Mouse (Mus musculus): ENCODE measurements around the gene Mettl26. TPM values are rescaled to one million over a fixed set of nuclear protein-coding genes. Genes with fewer than 3 reads are reported as not detected.

Gene Mettl26
- polyA plus RNA-seq, 1 experiment = 23.6 TPM

DNA sequence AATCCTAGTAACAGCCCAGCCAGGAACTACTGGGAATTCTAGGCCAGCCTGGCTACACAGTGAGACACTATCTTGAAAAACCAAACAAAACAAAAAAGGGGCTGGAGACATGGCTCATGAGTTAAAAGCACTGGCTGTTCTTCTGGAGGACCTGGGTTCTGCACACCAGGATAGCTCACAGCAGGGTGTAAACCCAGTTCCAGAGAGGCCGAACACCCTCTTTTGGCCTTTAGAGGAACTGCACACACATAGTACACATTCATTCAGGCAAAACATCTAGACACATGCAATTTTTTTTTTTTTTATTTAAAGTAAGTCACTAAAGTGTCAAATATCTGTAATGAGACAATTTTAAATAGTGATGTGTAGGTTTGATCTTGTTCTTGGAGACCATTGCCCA lies 25.3 kb downstream of the Mettl26 start:
- no peak for TF ChIP-seq POLR2AphosphoS2 (IDR thresholded peaks at IDR 0.05; ENCODE audit: insufficient read length, low read depth)
- no peak for TF ChIP-seq CEBPB (IDR thresholded peaks at IDR 0.05; ENCODE audit: insufficient read depth, poor library complexity, severe bottlenecking)
- TF ChIP-seq SRF (IDR thresholded peaks at IDR 0.05; ENCODE audit: control insufficient read depth, insufficient read length, low read depth) = no peak
- TF ChIP-seq MAX (IDR thresholded peaks at IDR 0.05; ENCODE audit: low read depth) = no peak
- no peak for TF ChIP-seq MYOG (IDR thresholded peaks at IDR 0.05; ENCODE audit: control insufficient read depth in 1 of 3, insufficient read depth in 1 of 3, insufficient read length in 2 of 3, low read depth in 2 of 3)
- no peak for TF ChIP-seq MYOD1 (IDR thresholded peaks at IDR 0.05; ENCODE audit: control insufficient read depth in 1 of 3, insufficient read length in 2 of 3, low read depth in 2 of 3)
- TF ChIP-seq TCF3 (IDR thresholded peaks at IDR 0.05; ENCODE audit: insufficient read length, low read depth) = no peak
- TF ChIP-seq E2F4 (IDR thresholded peaks at IDR 0.05; ENCODE audit: insufficient read depth) = no peak
- TF ChIP-seq POLR2A (IDR thresholded peaks at IDR 0.05; ENCODE audit: insufficient read length, low read depth) = no peak
- TF ChIP-seq REST (IDR thresholded peaks at IDR 0.05; ENCODE audit: insufficient read depth, insufficient read length) = no peak
- no peak for TF ChIP-seq TCF12 (IDR thresholded peaks at IDR 0.05; ENCODE audit: insufficient read depth, poor library complexity, severe bottlenecking)
- no peak for TF ChIP-seq USF1 (IDR thresholded peaks at IDR 0.05; ENCODE audit: low read depth)
- Histone ChIP-seq H3K4me2 (ENCODE audit: low read depth) (no peak overlapping the region), H3ac (ENCODE audit: control insufficient read depth, insufficient read length) (no peak overlapping the region), H3K36me3 (ENCODE audit: control insufficient read depth, insufficient read depth) (peaks cover 7% of the 10 kb centered on the region), H3K4me3 (no peak overlapping the region), H3K79me2 (ENCODE audit: control insufficient read depth, insufficient read depth) (peaks cover 14% of the 10 kb centered on the region), H3K27me3 (ENCODE audit: control insufficient read depth, insufficient read depth, insufficient read length) (no peaks in the 10 kb centered on the region)

DNA sequence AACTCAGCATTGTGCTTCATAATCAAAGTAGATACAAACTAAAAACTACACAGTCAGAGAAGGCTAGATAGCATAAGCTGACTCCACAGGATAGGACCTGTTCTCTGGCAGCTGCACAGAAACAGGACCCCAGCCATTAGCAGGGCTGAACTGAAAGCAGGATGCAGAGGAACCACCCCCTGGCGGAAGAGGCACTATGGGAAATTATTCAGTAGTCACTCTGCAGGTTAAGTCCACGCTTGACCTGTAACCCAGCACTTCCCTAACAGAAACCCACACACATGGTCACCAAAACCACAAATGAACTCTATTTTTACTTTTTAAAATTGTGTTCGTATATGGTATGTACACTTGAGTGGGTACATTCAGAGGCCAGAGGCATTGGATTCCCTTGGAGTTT lies 28.2 kb downstream of the Mettl26 start:
- no peak overlapping the region for H3K4me2 ChIP-seq (ENCODE audit: low read depth)
- peaks cover 18% of the 10 kb centered on the region for H3K79me2 ChIP-seq (ENCODE audit: control insufficient read depth, insufficient read depth)
- no peaks in the 10 kb centered on the region for H3K27me3 ChIP-seq (ENCODE audit: control insufficient read depth, insufficient read depth, insufficient read length)
- H3ac ChIP-seq (ENCODE audit: control insufficient read depth, insufficient read length) = no peak overlapping the region
- H3K36me3 ChIP-seq (ENCODE audit: control insufficient read depth, insufficient read depth) = peaks cover 7% of the 10 kb centered on the region
- TF ChIP-seq SRF (IDR thresholded peaks at IDR 0.05; ENCODE audit: control insufficient read depth, insufficient read length, low read depth) (no peak), MYOD1 (IDR thresholded peaks at IDR 0.05; ENCODE audit: control insufficient read depth in 1 of 3, insufficient read length in 2 of 3, low read depth in 2 of 3) (no peak), E2F4 (IDR thresholded peaks at IDR 0.05; ENCODE audit: insufficient read depth) (no peak), MAX (IDR thresholded peaks at IDR 0.05; ENCODE audit: low read depth) (no peak), REST (IDR thresholded peaks at IDR 0.05; ENCODE audit: insufficient read depth, insufficient read length) (no peak), CEBPB (IDR thresholded peaks at IDR 0.05; ENCODE audit: insufficient read depth, poor library complexity, severe bottlenecking) (no peak), TCF3 (IDR thresholded peaks at IDR 0.05; ENCODE audit: insufficient read length, low read depth) (no peak), POLR2A (IDR thresholded peaks at IDR 0.05; ENCODE audit: insufficient read length, low read depth) (no peak), USF1 (IDR thresholded peaks at IDR 0.05; ENCODE audit: low read depth) (no peak)
- H3K4me3 ChIP-seq = no peak overlapping the region

DNA sequence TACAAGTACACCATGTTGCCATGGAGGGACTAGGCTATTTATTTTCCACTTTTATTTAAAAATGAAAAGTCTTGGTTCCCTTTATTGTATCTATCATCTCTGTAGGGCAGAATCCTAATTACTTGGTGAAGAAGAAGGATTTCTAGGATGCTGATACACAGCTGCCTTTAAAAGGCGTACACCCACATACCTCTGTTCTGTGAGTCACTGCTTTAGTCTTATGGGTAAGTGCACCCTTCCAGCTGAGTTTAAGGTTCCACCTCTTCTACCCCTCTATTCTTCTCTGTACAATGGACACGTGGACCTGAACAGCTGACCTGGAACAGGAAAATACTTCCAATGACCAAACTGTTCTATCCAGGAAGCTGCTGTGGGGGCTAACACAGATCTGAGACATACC lies 32.8 kb downstream of the Mettl26 start:
- Histone ChIP-seq H3K4me3 (no peak overlapping the region), H3K36me3 (ENCODE audit: control insufficient read depth, insufficient read depth) (no peaks in the 10 kb centered on the region), H3K4me2 (ENCODE audit: low read depth) (no peak overlapping the region), H3K79me2 (ENCODE audit: control insufficient read depth, insufficient read depth) (peaks cover 35% of the 10 kb centered on the region), H3ac (ENCODE audit: control insufficient read depth, insufficient read length) (no peak overlapping the region), H3K27me3 (ENCODE audit: control insufficient read depth, insufficient read depth, insufficient read length) (no peaks in the 10 kb centered on the region)
- TF ChIP-seq SRF (IDR thresholded peaks at IDR 0.05; ENCODE audit: control insufficient read depth, insufficient read length, low read depth) (no peak), USF1 (IDR thresholded peaks at IDR 0.05; ENCODE audit: low read depth) (no peak), MYOD1 (IDR thresholded peaks at IDR 0.05; ENCODE audit: control insufficient read depth in 1 of 3, insufficient read length in 2 of 3, low read depth in 2 of 3) (no peak), TCF12 (IDR thresholded peaks at IDR 0.05; ENCODE audit: insufficient read depth, poor library complexity, severe bottlenecking) (no peak), REST (IDR thresholded peaks at IDR 0.05; ENCODE audit: insufficient read depth, insufficient read length) (no peak), POLR2A (IDR thresholded peaks at IDR 0.05; ENCODE audit: insufficient read length, low read depth) (no peak), E2F4 (IDR thresholded peaks at IDR 0.05; ENCODE audit: insufficient read depth) (no peak), TCF3 (IDR thresholded peaks at IDR 0.05; ENCODE audit: insufficient read length, low read depth) (no peak), CEBPB (IDR thresholded peaks at IDR 0.05; ENCODE audit: insufficient read depth, poor library complexity, severe bottlenecking) (no peak), MYOG (IDR thresholded peaks at IDR 0.05; ENCODE audit: control insufficient read depth in 1 of 3, insufficient read depth in 1 of 3, insufficient read length in 2 of 3, low read depth in 2 of 3) (no peak), POLR2AphosphoS2 (IDR thresholded peaks at IDR 0.05; ENCODE audit: insufficient read length, low read depth) (no peak), MAX (IDR thresholded peaks at IDR 0.05; ENCODE audit: low read depth) (no peak)

DNA sequence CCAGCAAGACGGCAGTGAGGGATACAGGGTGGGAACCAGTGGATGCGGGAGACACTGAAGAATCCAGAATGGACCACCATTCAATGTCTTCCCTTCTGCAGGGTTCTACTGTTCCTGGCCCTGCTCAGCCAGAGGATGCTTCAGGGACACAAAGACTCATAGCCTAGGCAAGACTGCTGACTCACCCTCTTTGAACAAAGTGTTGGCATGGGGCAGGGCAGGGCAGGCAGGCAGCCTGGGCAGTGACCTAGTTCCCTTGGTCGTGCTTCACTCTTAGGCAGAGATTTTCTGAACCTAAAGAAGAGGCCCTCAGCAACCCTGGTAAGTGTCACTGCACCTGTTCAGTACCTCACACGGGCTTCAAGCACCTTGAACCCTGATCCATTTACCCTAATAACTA lies 36.9 kb downstream of the Mettl26 start:
- Histone ChIP-seq H3K4me2 (ENCODE audit: low read depth) (peak overlapping the region; percentile 10), H3K27me3 (ENCODE audit: control insufficient read depth, insufficient read depth, insufficient read length) (no peaks in the 10 kb centered on the region), H3K79me2 (ENCODE audit: control insufficient read depth, insufficient read depth) (peaks cover 62% of the 10 kb centered on the region), H3K4me3 (no peak overlapping the region), H3K36me3 (ENCODE audit: control insufficient read depth, insufficient read depth) (no peaks in the 10 kb centered on the region), H3ac (ENCODE audit: control insufficient read depth, insufficient read length) (no peak overlapping the region)
- TF ChIP-seq TCF3 (IDR thresholded peaks at IDR 0.05; ENCODE audit: insufficient read length, low read depth) (no peak), MYOD1 (IDR thresholded peaks at IDR 0.05; ENCODE audit: control insufficient read depth in 1 of 3, insufficient read length in 2 of 3, low read depth in 2 of 3) (no peak)

DNA sequence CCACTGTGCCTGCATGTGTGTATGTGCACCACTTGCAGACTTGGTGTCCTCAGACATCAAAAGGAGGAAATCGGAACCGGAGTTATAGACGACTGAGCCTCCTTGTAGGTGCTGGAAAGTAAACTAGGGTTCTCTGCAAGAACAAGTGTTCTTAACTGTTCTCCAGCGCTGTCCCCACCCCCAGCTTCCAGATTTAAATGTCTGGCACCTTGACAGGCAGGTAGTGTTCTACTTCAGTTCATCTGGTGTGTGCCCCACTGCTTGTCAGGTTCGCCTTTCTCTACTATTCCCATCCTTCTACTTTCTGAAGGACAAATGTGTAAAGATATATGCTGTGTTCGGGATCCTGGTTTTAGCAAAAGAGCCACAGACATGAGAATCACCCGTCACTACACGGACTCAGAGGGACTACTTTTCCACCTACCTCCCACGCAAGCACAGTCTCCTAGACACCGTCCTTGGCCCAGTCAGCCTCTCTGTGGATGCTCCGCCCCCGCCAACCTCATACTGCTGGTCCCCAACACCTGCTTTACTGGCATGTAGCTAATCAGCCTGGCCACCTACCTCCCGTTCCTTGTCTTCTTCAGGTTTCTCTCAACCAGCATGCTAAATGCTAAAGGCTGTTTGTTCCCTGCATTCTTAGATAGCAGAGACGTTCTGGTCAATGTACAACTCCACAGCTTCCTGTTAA lies 38.5 kb downstream of the Mettl26 start:
- Histone ChIP-seq H3K4me2 (ENCODE audit: low read depth) (peak overlapping the region; percentile 39), H3K79me2 (ENCODE audit: control insufficient read depth, insufficient read depth) (peaks cover 74% of the 10 kb centered on the region), H3K4me3 (no peak overlapping the region), H3K36me3 (ENCODE audit: control insufficient read depth, insufficient read depth) (no peaks in the 10 kb centered on the region), H3ac (ENCODE audit: control insufficient read depth, insufficient read length) (no peak overlapping the region), H3K27me3 (ENCODE audit: control insufficient read depth, insufficient read depth, insufficient read length) (no peaks in the 10 kb centered on the region)
- peak in 1 of 3 experiments; percentile 28 for TF ChIP-seq MYOD1 (IDR thresholded peaks at IDR 0.05; ENCODE audit: control insufficient read depth in 1 of 3, insufficient read length in 2 of 3, low read depth in 2 of 3)
- TF ChIP-seq POLR2AphosphoS2 (IDR thresholded peaks at IDR 0.05; ENCODE audit: insufficient read length, low read depth) = no peak
